Mouse (Mus musculus) kidney, embryonic 14.5 days (tissue): ENCODE results near the gene Edem2. TPM values are rescaled to one million over a fixed set of nuclear protein-coding genes. Genes with fewer than 3 reads are reported as not detected.
"Not testable (repeated sequence)": the region's sequence is repeated elsewhere in the genome, so short reads cannot be mapped to it uniquely, and the experiment has no call there.

ENCODE experiments used
- ATAC-seq: fragments of 200-750 bp; cut with Nextera tagmentation; 2 replicates; pipeline ENCODE4 v1.8.0; 2017; ENCODE audit warnings: moderate number of reproducible peaks, mild to moderate bottlenecking, moderate TSS enrichment, moderate library complexity; ENCODE audit not compliant: low FRiP score, low TSS enrichment
- H3K27ac ChIP-seq: fragments of 300-500 bp; sonication (generic); 2 replicates; pipeline ENCODE4 v1.5.1; 2014; ENCODE audit warnings: low read depth, mild to moderate bottlenecking, low read length, moderate library complexity, mixed read lengths
- H3K27me3 ChIP-seq: fragments of 300-500 bp; sonication (generic); 2 replicates; pipeline ENCODE4 v1.6.1; 2014; ENCODE audit warnings: mild to moderate bottlenecking, low read length; ENCODE audit not compliant: control insufficient read depth, insufficient read depth
- H3K36me3 ChIP-seq: fragments of 300-500 bp; sonication (generic); 2 replicates; pipeline ENCODE4 v1.6.1; 2014; ENCODE audit warnings: low read length, mixed read lengths; ENCODE audit not compliant: control insufficient read depth, insufficient read depth
- H3K4me1 ChIP-seq: fragments of 300-500 bp; sonication (generic); 2 replicates; pipeline ENCODE4 v1.6.1; 2014; ENCODE audit warnings: low read length, mixed read lengths; ENCODE audit not compliant: control insufficient read depth, insufficient read depth
- H3K4me2 ChIP-seq: fragments of 300-500 bp; sonication (generic); replicated peaks from 2 replicates; pipeline ENCODE4 v1.6.1; 2014; ENCODE audit warnings: low read depth, mild to moderate bottlenecking, low read length
- H3K4me3 ChIP-seq: fragments of 300-500 bp; sonication (generic); 2 replicates; pipeline ENCODE4 v1.5.1; 2014; ENCODE audit warnings: mild to moderate bottlenecking, low read length
- H3K9ac ChIP-seq: fragments of 300-500 bp; sonication (generic); 2 replicates; pipeline ENCODE4 v1.6.1; 2014; ENCODE audit warnings: low read depth, mild to moderate bottlenecking, low read length, moderate library complexity
- H3K9me3 ChIP-seq: fragments of 300-500 bp; sonication (generic); 2 replicates; pipeline ENCODE4 v1.6.1; 2016; ENCODE audit warnings: low read length; ENCODE audit not compliant: control insufficient read depth
- WGBS: fragments of 180-500 bp; shearing (Covaris S2); extraction: QIAGEN DNeasy Blood & Tissue Kit; methylation state at CpG from one replicate; pipeline ENCODE4 v1.1.7; 2014; 5-methylcytosine and 5-hydroxymethylcytosine counted together
- polyA plus RNA-seq: library from polyadenylated mRNA; unstranded; fragments of >200 nt; fragmentation: Nextera tagmentation; extraction: Ambion mirVana; gene quantifications from 2 replicates; pipeline ENCODE4 v1.2.1, GENCODE M21; 2014

Gene Edem2
- polyA plus RNA-seq, 1 experiment from 2014 or later, result 36.0 TPM

DNA sequence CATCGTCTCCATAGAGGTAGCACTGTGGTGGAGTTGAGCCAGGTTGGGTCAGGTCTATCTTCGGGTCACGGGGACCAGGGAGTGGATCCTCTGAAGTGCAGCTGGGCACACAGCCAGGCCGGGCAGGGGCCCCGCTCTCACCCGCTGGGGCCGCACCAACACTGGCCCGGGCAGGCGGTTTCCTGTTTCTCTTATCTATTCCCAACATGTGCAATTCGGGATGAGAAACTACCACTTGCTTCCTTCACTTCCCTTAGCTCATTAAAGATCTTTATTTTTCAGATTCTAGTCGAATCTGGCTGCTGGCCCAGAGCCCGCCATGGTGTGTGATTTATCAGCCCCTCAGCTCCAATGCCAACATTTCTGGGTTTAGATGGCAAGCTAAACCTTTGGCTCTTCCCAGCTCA is 13.7 kb upstream of the Edem2 start:
- Histone ChIP-seq H3K9ac (no peak overlapping the region), H3K4me3 (no peak overlapping the region), H3K27ac (no peak overlapping the region; the same call in 1 of the 2 replicates), H3K4me1 (no peaks in the 10 kb centered on the region), H3K36me3 (no peaks in the 10 kb centered on the region), H3K4me2 (no peak overlapping the region), H3K9me3 (no peaks in the 10 kb centered on the region), H3K27me3 (no peaks in the 10 kb centered on the region)
- WGBS, result 72% methylated on average over 12 of the region's 12 CpGs
- 0 out of 2 replicates have a peak, but pooled peaks have one; percentile 16 for ATAC-seq

DNA sequence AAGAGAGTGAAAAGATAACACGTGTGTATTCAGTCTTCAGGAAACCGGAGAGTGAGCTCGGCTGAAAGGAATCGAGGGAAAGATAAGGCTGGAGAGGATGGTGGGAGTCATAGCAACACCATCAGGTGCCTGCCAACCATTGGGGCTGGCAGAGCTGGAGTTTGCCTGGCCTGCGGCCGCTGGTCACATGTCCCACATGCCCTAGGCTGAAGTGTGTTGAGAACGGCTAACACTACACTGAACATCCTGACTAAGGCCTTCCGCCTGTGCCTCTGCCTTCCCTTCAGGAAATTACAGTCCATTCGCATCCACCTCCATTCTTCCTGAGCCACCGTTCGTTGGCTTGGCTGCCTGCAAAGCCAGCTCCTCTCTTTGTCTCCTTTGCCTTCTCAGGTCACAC is 12.9 kb upstream of the Edem2 start:
- no peak overlapping the region for H3K4me2 ChIP-seq
- H3K4me3 ChIP-seq, result no peak overlapping the region
- H3K9ac ChIP-seq, result no peak overlapping the region
- H3K36me3 ChIP-seq, result no peaks in the 10 kb centered on the region
- no peaks in the 10 kb centered on the region for H3K9me3 ChIP-seq
- no peaks in the 10 kb centered on the region for H3K4me1 ChIP-seq
- no peak for ATAC-seq
- 82% methylated on average over 11 of the region's 11 CpGs for WGBS
- H3K27ac ChIP-seq, result peak overlapping the region; percentile 47; the same call in 1 of the 2 replicates
- H3K27me3 ChIP-seq, result no peaks in the 10 kb centered on the region

DNA sequence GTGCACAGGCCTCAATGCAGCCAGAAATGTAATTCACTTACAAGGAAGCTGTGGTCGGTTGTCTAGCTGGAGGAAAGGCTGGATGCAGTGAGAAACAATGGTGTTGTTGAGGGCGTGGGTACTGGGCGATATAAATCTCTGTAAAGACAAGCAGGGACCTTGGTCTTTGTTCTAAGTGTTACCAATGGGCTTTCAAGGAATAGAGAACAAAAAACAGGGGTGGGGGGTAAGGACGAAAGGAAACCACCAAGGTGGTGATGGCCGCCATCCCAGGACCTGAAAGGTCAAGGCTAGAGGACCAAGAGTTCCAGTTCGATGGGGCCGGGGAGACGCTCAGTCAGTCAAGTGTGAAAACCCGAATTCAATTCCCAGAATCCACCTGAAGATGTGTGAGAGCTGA is 8.5 kb upstream of the Edem2 start:
- no peak for ATAC-seq
- 54% methylated on average over 9 of the region's 9 CpGs for WGBS
- Histone ChIP-seq H3K9me3 (no peaks in the 10 kb centered on the region), H3K27ac (no peak overlapping the region), H3K4me3 (no peak overlapping the region), H3K27me3 (no peaks in the 10 kb centered on the region), H3K4me2 (no peak overlapping the region), H3K36me3 (no peaks in the 10 kb centered on the region), H3K4me1 (no peaks in the 10 kb centered on the region), H3K9ac (no peak overlapping the region)

DNA sequence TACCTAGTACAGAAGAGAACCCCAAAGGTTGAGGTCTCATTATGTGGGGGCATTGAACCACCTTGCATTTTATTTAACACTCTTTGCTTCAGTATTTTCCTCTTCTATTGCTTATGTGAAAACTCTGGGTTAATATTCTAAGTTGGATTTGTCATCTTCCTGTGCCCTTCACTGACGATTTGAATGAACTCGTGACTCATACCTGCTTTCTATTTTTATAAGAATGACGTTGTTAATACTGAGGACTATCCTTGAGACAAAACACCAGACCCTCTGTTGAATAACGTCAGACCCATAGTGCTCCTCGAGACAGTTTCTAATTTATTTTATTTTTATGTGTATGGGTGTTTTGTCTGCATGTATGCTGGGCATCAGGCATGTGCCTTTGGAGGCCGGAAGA is 7.7 kb upstream of the Edem2 start:
- Histone ChIP-seq H3K9ac (no peak overlapping the region), H3K4me2 (no peak overlapping the region), H3K27me3 (no peaks in the 10 kb centered on the region), H3K4me1 (no peaks in the 10 kb centered on the region), H3K27ac (no peak overlapping the region), H3K36me3 (no peaks in the 10 kb centered on the region), H3K4me3 (no peak overlapping the region), H3K9me3 (no peaks in the 10 kb centered on the region)
- no peak for ATAC-seq
- 79% methylated on average over 6 of the region's 6 CpGs for WGBS

DNA sequence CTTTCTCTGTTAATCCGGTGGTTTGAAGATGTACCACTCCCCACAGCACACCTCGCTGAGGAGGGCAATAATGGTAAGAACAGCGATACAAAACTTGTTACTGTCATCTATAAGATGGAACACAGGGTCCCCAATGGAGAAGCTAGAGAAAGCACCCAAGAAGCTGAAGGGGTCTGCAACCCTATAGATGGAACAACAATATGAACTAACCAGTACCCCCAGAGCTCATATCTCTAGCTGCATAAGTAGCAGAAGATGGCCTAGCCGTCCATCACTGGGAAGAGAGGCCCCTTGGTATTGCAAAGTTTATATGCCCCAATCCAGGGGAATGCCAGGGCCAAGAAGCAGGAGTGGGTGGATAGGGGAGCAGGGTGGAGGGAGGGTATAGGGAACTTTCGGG is 6.5 kb upstream of the Edem2 start, which contains the start of gene Gm17581:
Gene Gm17581 (minus strand): TSS at position 101 of the 400 bp plus-strand sequence.
- not testable (repeated sequence) for H3K4me1 ChIP-seq, H3K27ac ChIP-seq, H3K36me3 ChIP-seq, H3K9me3 ChIP-seq, H3K9ac ChIP-seq, H3K27me3 ChIP-seq, H3K4me3 ChIP-seq, ATAC-seq, H3K4me2 ChIP-seq
- 82% methylated on average over 5 of the region's 5 CpGs for WGBS

DNA sequence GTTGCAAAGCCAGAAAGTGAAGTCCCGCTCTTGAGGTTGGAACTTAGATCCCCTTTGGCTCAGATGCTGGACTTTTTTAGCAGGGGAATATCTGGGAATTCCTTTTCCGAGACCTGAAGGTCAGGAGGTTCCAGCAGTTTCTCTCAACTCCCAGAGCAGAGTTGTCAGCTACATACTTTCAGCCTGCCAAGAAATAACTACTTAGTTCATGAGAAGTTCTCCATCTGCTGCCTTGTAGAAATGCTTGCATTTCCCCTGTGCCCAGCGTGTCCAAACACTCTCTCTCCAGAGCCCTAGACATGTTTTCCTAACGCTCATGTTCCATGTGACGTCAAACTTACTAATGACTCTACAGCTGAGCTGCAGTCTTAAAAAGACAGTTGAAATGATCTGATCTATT is 5.8 kb upstream of the Edem2 start:
- Histone ChIP-seq H3K9me3 (no peaks in the 10 kb centered on the region), H3K4me3 (no peak overlapping the region), H3K27me3 (no peaks in the 10 kb centered on the region), H3K9ac (no peak overlapping the region), H3K36me3 (no peaks in the 10 kb centered on the region), H3K4me2 (no peak overlapping the region), H3K4me1 (no peaks in the 10 kb centered on the region), H3K27ac (no peak overlapping the region)
- ATAC-seq, result no peak
- WGBS, result 70% methylated on average over 5 of the region's 5 CpGs

DNA sequence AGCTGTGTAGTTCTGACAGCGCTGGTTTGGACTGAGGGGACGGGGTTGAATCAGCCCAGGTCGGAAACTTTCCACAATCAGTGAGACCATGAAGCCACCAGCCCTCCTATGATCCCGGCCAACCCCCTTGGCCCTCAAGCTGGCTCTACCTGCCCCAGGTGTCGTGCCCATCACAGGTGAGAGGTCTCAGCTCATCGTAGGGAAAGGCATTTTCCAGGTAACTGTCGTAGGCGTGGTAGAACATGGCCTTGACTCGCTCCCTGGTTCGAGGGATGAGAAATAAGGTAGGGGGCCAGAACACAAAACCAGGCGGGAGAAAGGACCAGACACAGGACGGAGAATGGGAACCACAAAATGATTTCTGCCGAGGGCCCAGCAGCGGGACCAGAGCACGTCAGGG is 533 bp downstream of the Edem2 start:
- 4% methylated on average over 15 of the region's 15 CpGs for WGBS
- no peaks in the 10 kb centered on the region for H3K9me3 ChIP-seq
- peak overlapping the region; percentile 64 for H3K4me3 ChIP-seq
- peaks cover 5% of the 10 kb centered on the region; the same call in 1 of the 2 replicates for H3K4me1 ChIP-seq
- H3K36me3 ChIP-seq, result no peaks in the 10 kb centered on the region
- peak overlapping the region; percentile 68 for H3K4me2 ChIP-seq
- no peak overlapping the region for H3K27ac ChIP-seq
- H3K27me3 ChIP-seq, result no peaks in the 10 kb centered on the region
- peak; percentile 10; the same call in 1 of the 2 replicates for ATAC-seq
- H3K9ac ChIP-seq, result peak overlapping the region; percentile 59

DNA sequence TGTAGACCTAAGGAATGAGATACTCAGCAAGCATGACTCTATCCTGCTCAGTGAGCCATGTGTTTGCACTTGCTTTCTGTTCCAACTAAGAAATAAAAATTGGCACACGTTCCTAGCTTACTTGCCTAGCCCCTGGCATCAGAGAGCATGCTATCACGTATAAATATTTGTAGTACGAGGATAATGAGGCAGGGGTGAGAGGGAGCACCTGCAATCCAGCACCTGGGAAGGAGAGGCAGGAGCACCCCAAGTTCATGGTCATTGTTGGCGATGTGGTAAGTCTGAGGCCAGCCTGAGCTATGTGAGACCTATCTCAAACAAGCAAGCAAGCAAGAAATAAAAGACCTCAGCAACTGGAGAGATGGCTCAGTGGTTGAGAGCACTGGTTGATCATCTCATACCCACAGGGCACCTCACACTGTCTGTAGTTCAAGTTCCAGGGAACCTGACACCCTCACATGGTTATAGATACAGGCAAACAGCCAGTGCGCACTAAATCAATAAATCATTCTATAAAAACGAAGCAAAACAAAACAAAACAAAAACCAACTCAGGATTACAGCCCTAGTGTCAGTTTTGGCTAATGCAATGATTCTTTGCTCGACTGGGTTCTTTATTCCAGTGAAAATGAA is 1.4 kb downstream of the Edem2 start:
- WGBS, result 61% methylated on average over 7 of the region's 7 CpGs
- Histone ChIP-seq H3K27ac (no peak overlapping the region), H3K36me3 (no peaks in the 10 kb centered on the region), H3K4me1 (peaks cover 5% of the 10 kb centered on the region; the same call in 1 of the 2 replicates), H3K9me3 (no peaks in the 10 kb centered on the region), H3K4me3 (no peak overlapping the region), H3K9ac (no peak overlapping the region), H3K4me2 (0 out of 2 replicates have a peak overlapping the region, but pooled peaks have one; percentile 68), H3K27me3 (no peaks in the 10 kb centered on the region)
- ATAC-seq, result no peak

DNA sequence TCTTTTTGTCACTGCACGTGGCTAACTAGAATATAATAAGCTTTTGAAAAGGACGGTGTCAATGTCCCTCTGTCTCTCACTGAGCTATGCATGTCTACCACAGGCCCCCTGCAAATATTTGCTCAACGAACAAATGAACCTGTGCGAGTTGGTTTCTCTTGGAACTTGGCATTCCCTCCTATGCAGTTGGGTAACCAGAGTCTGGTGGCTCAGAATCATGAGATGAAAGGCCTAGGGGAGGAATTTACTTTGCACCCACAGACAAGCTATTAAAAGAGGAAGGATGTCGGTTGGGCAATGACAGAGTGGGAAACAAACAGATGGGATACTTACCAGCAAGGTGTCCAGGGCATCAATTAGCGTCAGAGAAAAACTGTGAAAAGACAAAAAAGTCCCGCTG is 3.0 kb downstream of the Edem2 start:
- Histone ChIP-seq H3K4me2 (no peak overlapping the region), H3K4me1 (peaks cover 5% of the 10 kb centered on the region; the same call in 1 of the 2 replicates), H3K27me3 (no peaks in the 10 kb centered on the region), H3K9me3 (no peaks in the 10 kb centered on the region), H3K9ac (no peak overlapping the region), H3K27ac (no peak overlapping the region), H3K36me3 (no peaks in the 10 kb centered on the region), H3K4me3 (no peak overlapping the region)
- WGBS, result 86% methylated on average over 7 of the region's 7 CpGs
- ATAC-seq, result no peak
